17 mouse cellular contexts compared by ENCODE assay signal in the genomic region with DNA sequence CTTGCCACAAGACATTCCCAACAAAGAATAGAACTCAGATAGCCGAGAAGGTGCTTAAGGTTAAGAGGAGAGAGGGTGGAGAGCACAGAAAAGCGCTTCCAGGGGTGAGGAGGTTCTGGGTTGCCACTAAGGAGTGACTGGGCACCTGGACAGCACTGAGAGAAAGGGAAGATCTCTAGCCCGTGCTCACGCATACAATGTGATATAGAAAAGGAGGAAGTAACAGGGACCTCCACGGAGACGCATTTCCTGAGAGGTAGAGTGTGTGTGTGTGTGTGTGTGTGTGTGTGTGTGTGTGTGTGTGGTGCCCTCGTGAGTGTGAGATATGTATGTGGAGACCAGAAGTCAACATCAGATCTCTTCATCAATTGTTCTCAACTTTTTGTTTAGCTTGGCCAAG.
"Had no signal": no experiment of that assay in that cellular context is flagged by ENCODE, and none has a peak within 500 bp of the region (broad histone marks: within the 10 kb centered on the region; RNA-seq: fewer than 3 reads in every experiment).

No protein-coding gene starts in this region.

- H3K27ac ChIP-seq: limb, embryonic 12.5 days; limb, embryonic 15.5 days; liver, embryonic 14.5 days; macrophage; stomach, postnatal 0 days had no signal

- H3K27me3 ChIP-seq: limb, embryonic 12.5 days; limb, embryonic 15.5 days had no signal

- H3K36me3 ChIP-seq: limb, embryonic 15.5 days had no signal

- H3K4me3 ChIP-seq: limb, embryonic 12.5 days; limb, embryonic 15.5 days had no signal

- ATAC-seq: liver, postnatal 0 days; lung, postnatal 0 days had no signal

- DNase-seq: kidney, adult 8-10 months; kidney, postnatal 14 days; kidney, postnatal 4 days; left cerebral cortex, postnatal 4 days; liver, postnatal 0 days; lung, embryonic 14.5 days; midbrain, embryonic 14.5 days; thymus, adult 2 months; thymus, postnatal 14 days had no signal

- H3K9ac ChIP-seq: limb, embryonic 12.5 days; limb, embryonic 15.5 days; liver, embryonic 14.5 days; liver, postnatal 0 days; lung, embryonic 14.5 days had no signal

- H3K4me2 ChIP-seq: limb, embryonic 12.5 days; limb, embryonic 15.5 days; liver, embryonic 11.5 days; lung, embryonic 14.5 days; midbrain, embryonic 11.5 days had no signal

- H3K9me3 ChIP-seq: limb, embryonic 15.5 days had no signal
